Mouse (Mus musculus) megakaryocyte, embryonic 14.5 days (primary cell): ENCODE data around the gene Wdfy1.

Experiments used
- FLI1 ChIP-seq: IDR thresholded peaks from 2 replicates; pipeline ENCODE4 v1.6.1; 2012; ENCODE audit warnings: low read length, inconsistent platforms, mixed read lengths
- GATA1 ChIP-seq: IDR thresholded peaks from 3 replicates; pipeline ENCODE4 v1.6.1; 2012; ENCODE audit warnings: mixed read lengths, low read length, inconsistent platforms, borderline replicate concordance

DNA sequence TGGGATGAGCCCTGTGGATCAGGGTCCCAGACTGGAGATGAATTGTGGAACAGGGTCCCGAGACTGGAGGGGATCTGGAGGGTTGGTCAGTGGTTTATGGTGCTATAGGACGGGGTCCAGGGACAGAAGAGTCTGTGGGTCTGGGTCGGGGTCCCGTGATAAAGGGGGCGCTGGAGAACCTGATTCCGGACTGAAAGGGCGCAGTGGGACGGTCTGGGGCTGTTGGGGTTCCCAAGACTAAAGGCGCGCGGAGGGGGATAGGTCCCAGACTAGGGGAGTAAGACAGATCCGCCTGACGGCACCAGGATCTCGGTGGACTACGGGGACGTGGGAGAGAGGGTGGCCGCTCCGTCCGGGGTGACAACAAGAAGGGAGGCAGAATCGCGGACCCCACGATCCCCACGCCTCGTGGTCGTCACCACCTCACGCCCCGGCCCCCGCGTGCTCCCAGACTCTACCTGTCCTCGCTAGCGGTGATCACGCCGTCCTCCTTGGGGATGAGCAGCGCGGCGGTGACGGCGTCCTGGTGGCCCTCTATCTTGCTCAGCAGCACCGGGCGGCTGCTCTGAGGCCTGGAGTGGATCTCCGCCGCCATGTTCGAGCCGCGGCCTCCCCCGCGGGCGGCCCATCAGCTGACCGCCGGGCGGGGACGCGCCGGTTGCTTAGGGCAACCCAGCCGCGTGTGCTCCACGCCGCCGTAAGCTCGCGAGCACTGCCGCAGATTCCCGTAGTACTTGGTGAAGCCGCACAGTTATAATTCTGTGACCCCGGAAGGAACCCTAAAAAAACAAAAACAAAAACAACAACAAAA, 14.6 kb downstream of the Wdfy1 start:
- no peak for TF ChIP-seq GATA1
- TF ChIP-seq FLI1 = no peak
